Mouse (Mus musculus): Measurements from ENCODE around the gene Zfp768.

DNA sequence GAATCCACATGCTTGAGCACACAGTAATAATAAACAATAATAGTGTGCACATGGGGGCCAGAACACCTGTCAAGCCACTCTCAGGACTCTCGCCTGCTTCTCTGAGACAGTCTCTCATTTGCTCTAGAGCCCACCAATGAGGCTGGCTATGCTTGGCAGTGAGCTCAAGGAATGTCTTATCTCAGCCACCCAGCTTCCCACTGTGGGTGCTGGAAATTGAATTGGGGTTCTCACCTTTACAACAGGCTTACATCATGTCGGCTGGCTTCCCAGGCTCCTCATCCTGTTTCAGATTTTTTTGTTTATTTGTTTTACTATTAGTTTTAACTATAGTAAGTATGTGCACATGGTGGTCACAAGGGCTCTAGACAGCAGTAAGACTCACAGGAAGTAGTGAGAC, 25.8 kb upstream of the Zfp768 start:
- no peak for TF ChIP-seq CTCF (conservative IDR thresholded peaks at IDR 0.05; ENCODE audit: low read length)
- TF ChIP-seq POU5F1 (IDR thresholded peaks at IDR 0.05; ENCODE audit: borderline replicate concordance, low read length): no peak
- no peak for TF ChIP-seq NANOG (IDR thresholded peaks at IDR 0.05; ENCODE audit: borderline replicate concordance, low read length)
